Mouse (Mus musculus) neural tube, embryonic 13.5 days (tissue): ENCODE results near the gene Ntpcr. TPM values are rescaled to one million over a fixed set of nuclear protein-coding genes. Genes with fewer than 3 reads are reported as not detected.
A peak's percentile ranks its signal among the peaks of the same experiment; 100 is the strongest.

Experiments used
- ATAC-seq: fragments of 200-750 bp; cut with Nextera tagmentation; 2 replicates; pipeline ENCODE4 v1.8.0; 2017; ENCODE audit warnings: low read depth, mild to moderate bottlenecking, moderate TSS enrichment, moderate library complexity
- H3K27ac ChIP-seq: fragments of 300-500 bp; sonication (generic); replicated peaks from 2 replicates; pipeline ENCODE4 v1.5.1; 2015; ENCODE audit warnings: moderate library complexity, mild to moderate bottlenecking, inconsistent platforms
- H3K27me3 ChIP-seq: fragments of 300-500 bp; sonication (generic); 2 replicates; pipeline ENCODE4 v1.6.1; 2015; ENCODE audit warnings: mild to moderate bottlenecking, inconsistent platforms
- H3K36me3 ChIP-seq: fragments of 300-500 bp; sonication (generic); 2 replicates; pipeline ENCODE4 v1.6.1; 2015; ENCODE audit warnings: mild to moderate bottlenecking, inconsistent platforms
- H3K4me1 ChIP-seq: fragments of 300-500 bp; sonication (generic); replicated peaks from 2 replicates; pipeline ENCODE4 v1.6.1; 2015; ENCODE audit warnings: inconsistent platforms
- H3K4me2 ChIP-seq: fragments of 300-500 bp; sonication (generic); 2 replicates; pipeline ENCODE4 v1.6.1; 2015; ENCODE audit warnings: inconsistent platforms, mild to moderate bottlenecking, moderate library complexity
- H3K4me3 ChIP-seq: fragments of 300-500 bp; sonication (generic); 2 replicates; pipeline ENCODE4 v1.5.1; 2015; ENCODE audit warnings: mild to moderate bottlenecking, inconsistent platforms
- H3K9ac ChIP-seq: fragments of 300-500 bp; sonication (generic); 2 replicates; pipeline ENCODE4 v1.6.1; 2015; ENCODE audit warnings: moderate library complexity, mild to moderate bottlenecking, inconsistent platforms
- H3K9me3 ChIP-seq: fragments of 300-500 bp; sonication (generic); 2 replicates; pipeline ENCODE4 v1.6.1; 2016; ENCODE audit warnings: inconsistent platforms
- WGBS: fragments of 180-500 bp; shearing (Covaris S2); methylation state at CpG from one replicate; pipeline ENCODE4 v1.1.7; 2015; 5-methylcytosine and 5-hydroxymethylcytosine counted together
- polyA plus RNA-seq: library from polyadenylated mRNA; unstranded; fragments of >200 nt; fragmentation: Nextera tagmentation; extraction: Ambion mirVana; gene quantifications from 2 replicates; pipeline ENCODE4 v1.2.1, GENCODE M21; 2015

Gene Ntpcr
- polyA plus RNA-seq, 1 experiment from 2014 or later: 32.9 TPM

- H3K4me1 ChIP-seq: peaks cover 20% of the 10 kb centered on the region; the same call in 1 of the 2 replicates
- no peak overlapping the region for H3K9ac ChIP-seq
- no peaks in the 10 kb centered on the region for H3K36me3 ChIP-seq
- peak overlapping the region; percentile 30; the same call in 1 of the 2 replicates for H3K27ac ChIP-seq
- 46% methylated on average over 15 of the region's 15 CpGs for WGBS
- H3K27me3 ChIP-seq: no peaks in the 10 kb centered on the region
- H3K9me3 ChIP-seq: 0 out of 2 replicates have a peak, but pooled peaks cover 8% of the 10 kb centered on the region
- no peak overlapping the region for H3K4me3 ChIP-seq
- ATAC-seq: peak; percentile 80; the same call in 1 of the 2 replicates
- no peak overlapping the region for H3K4me2 ChIP-seq
Observed at GRCm38 (mm10) chr8:125702868-125703473, 26.8 kb upstream of the Ntpcr start.

- Histone ChIP-seq H3K27me3 (no peaks in the 10 kb centered on the region), H3K27ac (no peak overlapping the region), H3K4me1 (peaks cover 20% of the 10 kb centered on the region; the same call in 1 of the 2 replicates), H3K4me2 (no peak overlapping the region), H3K9ac (no peak overlapping the region), H3K4me3 (no peak overlapping the region), H3K36me3 (no peaks in the 10 kb centered on the region), H3K9me3 (no peaks in the 10 kb centered on the region)
- ATAC-seq: no peak
- WGBS: 92% methylated on average over 6 of the region's 6 CpGs
Observed at GRCm38 (mm10) chr8:125704434-125704833, 25.3 kb upstream of the Ntpcr start.

DNA sequence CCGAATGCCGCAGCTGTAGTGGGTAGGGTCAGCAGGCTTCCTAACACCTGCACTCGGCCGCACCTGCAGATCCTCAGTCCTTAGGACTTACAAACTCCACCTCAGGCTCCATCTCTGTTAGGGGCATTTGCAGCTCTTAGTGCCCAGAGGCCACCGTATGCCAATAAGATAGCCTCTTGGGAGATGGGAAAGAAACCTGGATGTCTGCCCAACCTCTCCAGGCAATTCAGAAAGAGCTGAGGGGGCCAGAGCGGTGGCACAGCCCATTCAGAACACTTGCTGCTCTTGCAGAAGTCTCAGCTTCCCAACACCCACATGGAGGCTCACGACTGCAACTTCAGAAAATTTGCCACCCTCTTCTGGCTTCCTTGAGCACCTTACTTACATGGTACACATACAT is 23.9 kb upstream of the Ntpcr start:
- Histone ChIP-seq H3K4me1 (peaks cover 20% of the 10 kb centered on the region; the same call in 1 of the 2 replicates), H3K27me3 (no peaks in the 10 kb centered on the region), H3K36me3 (no peaks in the 10 kb centered on the region), H3K9ac (no peak overlapping the region), H3K4me3 (no peak overlapping the region), H3K4me2 (no peak overlapping the region), H3K9me3 (no peaks in the 10 kb centered on the region), H3K27ac (no peak overlapping the region)
- ATAC-seq: no peak
- WGBS: 77% methylated on average over 7 of the region's 7 CpGs

GRCm38 (mm10) chr8:125709171-125709570 is 20.6 kb upstream of the Ntpcr start:
- Histone ChIP-seq H3K4me3 (no peak overlapping the region), H3K4me1 (peaks cover 8% of the 10 kb centered on the region; the same call in 1 of the 2 replicates), H3K36me3 (no peaks in the 10 kb centered on the region), H3K27ac (no peak overlapping the region), H3K4me2 (no peak overlapping the region), H3K9ac (no peak overlapping the region), H3K9me3 (no peaks in the 10 kb centered on the region), H3K27me3 (no peaks in the 10 kb centered on the region)
- WGBS: 92% methylated on average over 5 of the region's 5 CpGs
- ATAC-seq: no peak

DNA sequence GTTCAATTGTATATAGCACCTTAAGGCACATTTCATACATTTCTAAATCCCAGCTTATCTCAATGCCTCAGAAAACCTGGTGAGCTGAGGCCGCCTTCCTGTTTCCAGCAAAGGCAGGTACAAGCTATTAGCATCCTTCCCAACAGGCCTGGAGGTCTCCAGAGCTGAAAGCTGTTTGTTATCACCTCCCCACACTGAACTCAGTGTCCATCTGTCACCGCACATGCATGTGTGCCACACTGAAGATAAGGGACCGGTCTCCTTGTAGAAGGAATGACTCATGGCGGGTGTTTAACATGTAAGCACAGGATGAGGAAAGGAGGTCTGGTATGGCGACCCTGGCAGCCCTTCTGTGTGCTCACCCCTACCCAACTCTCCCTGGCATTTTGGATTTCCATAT is 18.2 kb upstream of the Ntpcr start:
- no peaks in the 10 kb centered on the region for H3K9me3 ChIP-seq
- H3K9ac ChIP-seq: no peak overlapping the region
- no peak overlapping the region for H3K4me2 ChIP-seq
- no peak for ATAC-seq
- peaks cover 9% of the 10 kb centered on the region for H3K4me1 ChIP-seq
- H3K4me3 ChIP-seq: no peak overlapping the region
- WGBS: 91% methylated on average over 5 of the region's 5 CpGs
- H3K27me3 ChIP-seq: no peaks in the 10 kb centered on the region
- no peaks in the 10 kb centered on the region for H3K36me3 ChIP-seq
- no peak overlapping the region for H3K27ac ChIP-seq

DNA sequence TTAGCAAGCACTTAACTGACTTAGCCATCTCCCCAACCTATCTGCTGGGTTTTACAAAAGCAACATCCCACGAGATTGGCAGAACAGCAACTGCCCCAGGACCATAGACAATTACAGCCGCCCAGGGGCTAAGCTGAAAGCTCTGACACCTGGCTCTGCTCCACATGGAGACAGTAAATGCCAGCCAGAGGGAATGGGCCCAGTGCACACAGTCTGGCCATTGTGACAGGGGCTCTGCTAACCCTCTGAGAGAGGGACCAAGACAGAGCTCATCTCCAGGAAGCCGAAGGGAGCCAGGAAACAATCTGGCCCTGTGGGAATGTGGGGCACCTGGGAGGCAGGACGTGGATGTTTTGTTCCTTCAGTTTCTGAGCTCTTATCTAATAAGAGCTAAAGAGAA is 13.6 kb upstream of the Ntpcr start:
- H3K4me1 ChIP-seq: peaks cover 16% of the 10 kb centered on the region
- H3K9me3 ChIP-seq: no peaks in the 10 kb centered on the region
- no peaks in the 10 kb centered on the region for H3K27me3 ChIP-seq
- no peak overlapping the region for H3K9ac ChIP-seq
- WGBS: 35% methylated on average over 4 of the region's 4 CpGs
- H3K27ac ChIP-seq: no peak overlapping the region
- no peak for ATAC-seq
- H3K4me2 ChIP-seq: no peak overlapping the region
- H3K36me3 ChIP-seq: no peaks in the 10 kb centered on the region
- no peak overlapping the region for H3K4me3 ChIP-seq

DNA sequence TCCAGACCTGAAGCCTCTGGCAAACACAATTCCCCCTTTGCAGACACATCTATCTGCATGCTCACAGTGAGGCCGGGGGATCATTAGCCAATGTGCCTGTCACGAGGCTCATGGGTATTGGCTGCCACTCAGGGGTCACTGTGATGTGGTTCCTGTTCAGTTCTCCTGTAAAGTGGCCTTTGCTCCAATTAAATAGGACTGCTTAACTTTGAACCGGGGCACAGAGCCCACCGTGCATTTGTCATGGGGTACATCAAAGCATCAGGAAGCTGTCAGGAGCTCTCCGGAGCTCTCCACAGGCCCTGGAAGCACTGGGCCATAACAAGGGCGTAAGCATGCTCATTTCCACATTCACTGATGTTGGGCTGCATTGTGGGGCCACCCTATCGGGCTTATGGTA is 13.2 kb upstream of the Ntpcr start:
- Histone ChIP-seq H3K27me3 (no peaks in the 10 kb centered on the region), H3K27ac (no peak overlapping the region), H3K4me2 (no peak overlapping the region), H3K9me3 (no peaks in the 10 kb centered on the region), H3K36me3 (no peaks in the 10 kb centered on the region), H3K4me1 (peaks cover 16% of the 10 kb centered on the region), H3K4me3 (no peak overlapping the region), H3K9ac (no peak overlapping the region)
- 19% methylated on average over 7 of the region's 7 CpGs for WGBS
- no peak for ATAC-seq

DNA sequence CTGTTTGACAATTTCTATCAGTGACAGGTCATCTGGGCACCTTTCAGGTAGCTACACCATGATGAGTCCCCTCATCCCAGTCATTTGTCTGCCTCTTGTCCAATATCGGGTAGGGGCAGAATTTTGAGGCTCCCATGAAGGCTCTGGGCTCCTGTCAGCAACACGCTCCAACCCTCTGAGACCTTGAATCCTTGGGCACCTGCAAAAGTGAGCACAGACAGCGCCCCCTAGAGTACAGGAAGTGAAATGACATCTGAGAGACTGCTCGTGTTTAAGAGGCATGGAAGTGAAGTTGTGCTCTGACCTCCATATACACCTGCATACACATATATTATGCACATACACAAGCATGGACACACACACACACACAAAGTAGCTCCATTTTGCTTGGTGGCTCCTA is 10.8 kb upstream of the Ntpcr start:
- no peak overlapping the region for H3K4me2 ChIP-seq
- no peaks in the 10 kb centered on the region for H3K36me3 ChIP-seq
- no peaks in the 10 kb centered on the region for H3K9me3 ChIP-seq
- WGBS: 68% methylated on average over 4 of the region's 4 CpGs
- H3K4me1 ChIP-seq: peaks cover 16% of the 10 kb centered on the region
- no peak overlapping the region for H3K4me3 ChIP-seq
- H3K27ac ChIP-seq: no peak overlapping the region
- H3K27me3 ChIP-seq: no peaks in the 10 kb centered on the region
- H3K9ac ChIP-seq: no peak overlapping the region
- no peak for ATAC-seq

DNA sequence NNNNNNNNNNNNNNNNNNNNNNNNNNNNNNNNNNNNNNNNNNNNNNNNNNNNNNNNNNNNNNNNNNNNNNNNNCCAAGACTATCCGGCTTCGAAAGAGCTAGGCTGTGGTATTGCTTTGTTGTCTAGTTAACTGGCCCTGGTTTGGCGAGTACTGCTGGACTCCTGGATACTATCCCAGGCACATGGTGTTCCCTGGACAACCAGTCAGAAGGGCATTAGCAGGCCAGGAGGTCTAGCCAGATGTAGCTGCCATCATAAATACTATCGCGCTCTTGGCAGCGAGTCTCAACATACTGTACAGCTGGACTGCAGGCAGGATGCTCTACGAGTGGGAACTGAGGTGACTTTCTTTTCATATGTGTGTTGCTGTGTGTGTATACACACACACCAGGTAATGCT is 7.1 kb upstream of the Ntpcr start:
- no peak overlapping the region for H3K4me2 ChIP-seq
- 85% methylated on average over 7 of the region's 7 CpGs for WGBS
- no peaks in the 10 kb centered on the region for H3K36me3 ChIP-seq
- ATAC-seq: no peak
- no peak overlapping the region for H3K9ac ChIP-seq
- no peaks in the 10 kb centered on the region for H3K9me3 ChIP-seq
- no peak overlapping the region for H3K27ac ChIP-seq
- no peaks in the 10 kb centered on the region for H3K27me3 ChIP-seq
- H3K4me3 ChIP-seq: no peak overlapping the region
- H3K4me1 ChIP-seq: no peaks in the 10 kb centered on the region; the same call in 1 of the 2 replicates

- H3K4me2 ChIP-seq: no peak overlapping the region
- H3K9me3 ChIP-seq: no peaks in the 10 kb centered on the region
- H3K27ac ChIP-seq: no peak overlapping the region
- no peak overlapping the region for H3K4me3 ChIP-seq
- no peak for ATAC-seq
- no peaks in the 10 kb centered on the region for H3K27me3 ChIP-seq
- no peaks in the 10 kb centered on the region for H3K36me3 ChIP-seq
- WGBS: 92% methylated on average over 6 of the region's 6 CpGs
- no peak overlapping the region for H3K9ac ChIP-seq
- no peaks in the 10 kb centered on the region; the same call in 1 of the 2 replicates for H3K4me1 ChIP-seq
Observed at GRCm38 (mm10) chr8:125723437-125723836, 6.3 kb upstream of the Ntpcr start.

- Histone ChIP-seq H3K27me3 (no peaks in the 10 kb centered on the region), H3K27ac (no peak overlapping the region), H3K4me1 (no peaks in the 10 kb centered on the region; the same call in 1 of the 2 replicates), H3K36me3 (no peaks in the 10 kb centered on the region), H3K4me2 (no peak overlapping the region), H3K9me3 (no peaks in the 10 kb centered on the region), H3K4me3 (no peak overlapping the region), H3K9ac (no peak overlapping the region)
- ATAC-seq: no peak
- WGBS: 82% methylated on average over 6 of the region's 6 CpGs
Observed at GRCm38 (mm10) chr8:125725037-125725820, 4.5 kb upstream of the Ntpcr start.

DNA sequence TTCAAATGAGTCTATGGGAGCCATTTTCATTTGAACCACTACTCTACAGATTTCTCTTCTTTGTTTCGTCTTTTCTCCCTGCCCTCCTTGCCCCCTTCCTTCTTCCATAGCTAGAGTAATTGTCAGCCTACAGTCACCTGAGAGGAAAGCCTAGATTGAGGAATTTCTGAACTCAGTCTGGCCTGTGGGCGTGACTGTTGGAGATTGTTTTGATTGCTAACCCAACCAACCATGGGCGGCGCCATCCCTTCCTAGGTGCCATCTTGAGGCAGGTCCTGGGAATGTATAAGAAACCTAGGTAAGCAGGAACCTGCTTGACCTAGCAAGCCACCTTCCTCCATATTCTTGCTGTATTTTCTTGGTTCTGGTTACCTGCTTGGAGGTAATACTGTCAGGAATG is 3.6 kb upstream of the Ntpcr start:
- Histone ChIP-seq H3K4me2 (no peak overlapping the region), H3K27me3 (no peaks in the 10 kb centered on the region), H3K27ac (no peak overlapping the region), H3K36me3 (no peaks in the 10 kb centered on the region), H3K9ac (no peak overlapping the region), H3K9me3 (no peaks in the 10 kb centered on the region), H3K4me1 (no peaks in the 10 kb centered on the region; the same call in 1 of the 2 replicates), H3K4me3 (no peak overlapping the region)
- no peak for ATAC-seq
- 91% methylated on average over 4 of the region's 4 CpGs for WGBS
